Mouse (Mus musculus) CH12.LX (cell line): ENCODE data around the gene Hoxb5. TPM values are rescaled to one million over a fixed set of nuclear protein-coding genes. Genes with fewer than 3 reads are reported as not detected.

Experiments used
- DNase-seq: peaks from one replicate; pipeline ENCODE4 v3.0.0-alpha.2; 2013; ENCODE audit errors: extremely low read depth
- H3K27ac ChIP-seq: 2 replicates; pipeline ENCODE4 v1.5.1; 2012; ENCODE audit warnings: low read depth, mild to moderate bottlenecking, control low read depth, moderate library complexity; ENCODE audit not compliant: insufficient read depth
- H3K27me3 ChIP-seq: replicated peaks from 2 replicates; pipeline ENCODE3; 2012; ENCODE audit warnings: inconsistent platforms
- H3K36me3 ChIP-seq, 2 experiments: replicated peaks in 1 of 2; 2 replicates each; pipeline versions ENCODE3 to v1.6.1; 2012; ENCODE audit warnings: inconsistent platforms in 1 of 2, low read length in 1 of 2, mild to moderate bottlenecking in 1 of 2, mixed read lengths in 1 of 2, moderate library complexity in 1 of 2; ENCODE audit not compliant: control insufficient read depth in 1 of 2, insufficient read depth in 1 of 2
- H3K4me1 ChIP-seq, 2 experiments: 2 replicates each; pipeline ENCODE4 v1.6.1; 2012; ENCODE audit warnings: inconsistent platforms in 1 of 2, moderate library complexity in 1 of 2; ENCODE audit not compliant: insufficient read depth in 2 of 2, control insufficient read depth in 1 of 2
- H3K4me2 ChIP-seq: 2 replicates; pipeline ENCODE4 v1.6.1; 2012; ENCODE audit warnings: low read depth, mild to moderate bottlenecking, control low read depth; ENCODE audit not compliant: poor library complexity, insufficient read depth, severe bottlenecking
- H3K4me3 ChIP-seq, 3 experiments: fragments of 150-350 bp in 1 of 3; sonication (generic) in 1 of 3; replicated peaks in 1 of 3; 2 replicates each; pipeline versions ENCODE3 to v1.5.1; 2011 to 2012; ENCODE audit warnings: low read depth in 2 of 3, low read length in 2 of 3, mild to moderate bottlenecking in 2 of 3, moderate library complexity in 2 of 3, control low read depth in 1 of 3, improper control_type of control experiment in 1 of 3, inconsistent platforms in 1 of 3, mixed read lengths in 1 of 3; ENCODE audit not compliant: poor library complexity in 1 of 3
- H3K79me2 ChIP-seq: replicated peaks from 2 replicates; pipeline ENCODE4 v1.6.1; 2012; ENCODE audit warnings: mild to moderate bottlenecking, moderate library complexity; ENCODE audit not compliant: control insufficient read depth, poor library complexity, insufficient read depth, severe bottlenecking; ENCODE audit errors: extremely low read depth
- H3K9ac ChIP-seq: 2 replicates; pipeline ENCODE4 v1.6.1; 2012; ENCODE audit warnings: low read depth, mild to moderate bottlenecking, control low read depth, moderate library complexity; ENCODE audit not compliant: insufficient read depth
- H3K9me3 ChIP-seq: replicated peaks from 2 replicates; pipeline ENCODE3; 2012; ENCODE audit warnings: low read length, inconsistent platforms, mixed read lengths
- BHLHE40 ChIP-seq: IDR thresholded peaks from 2 replicates; pipeline ENCODE4 v1.6.1; 2011; ENCODE audit warnings: mild to moderate bottlenecking, low read depth, low read length, improper control_type of control experiment
- CHD2 ChIP-seq: IDR thresholded peaks from 2 replicates; pipeline ENCODE4 v1.6.1; 2011; ENCODE audit warnings: low read length, improper control_type of control experiment
- E2F4 ChIP-seq: IDR thresholded peaks from 2 replicates; pipeline ENCODE4 v1.6.1; 2011; ENCODE audit warnings: low read depth, low read length, improper control_type of control experiment; ENCODE audit not compliant: insufficient replicate concordance
- EP300 ChIP-seq: IDR thresholded peaks from 2 replicates; pipeline ENCODE4 v1.6.1; 2011; ENCODE audit warnings: low read length, improper control_type of control experiment
- GABPA ChIP-seq: IDR thresholded peaks from 2 replicates; pipeline ENCODE4 v1.6.1; 2012; ENCODE audit warnings: low read depth, low read length, improper control_type of control experiment, inconsistent platforms; ENCODE audit not compliant: insufficient replicate concordance
- HCFC1 ChIP-seq: IDR thresholded peaks from 2 replicates; pipeline ENCODE4 v1.6.1; 2012; ENCODE audit warnings: low read depth, mild to moderate bottlenecking, inconsistent platforms, low read length, improper control_type of control experiment
- JUND ChIP-seq: conservative IDR thresholded peaks from 2 replicates; pipeline ENCODE4 v1.6.1; 2011; ENCODE audit warnings: low read depth, low read length, improper control_type of control experiment
- MAX ChIP-seq: IDR thresholded peaks from 2 replicates; pipeline ENCODE4 v1.6.1; 2011; ENCODE audit warnings: low read length, improper control_type of control experiment
- MXI1 ChIP-seq: IDR thresholded peaks from 2 replicates; pipeline ENCODE4 v1.6.1; 2011; ENCODE audit warnings: mild to moderate bottlenecking, low read depth, low read length, improper control_type of control experiment
- POLR2AphosphoS2 ChIP-seq: IDR thresholded peaks from 2 replicates; pipeline ENCODE4 v1.6.1; 2011; ENCODE audit warnings: low read depth, low read length, improper control_type of control experiment
- SMC3 ChIP-seq: IDR thresholded peaks from 2 replicates; pipeline ENCODE4 v1.6.1; 2011; ENCODE audit warnings: low read depth, low read length, improper control_type of control experiment
- TBP ChIP-seq: conservative IDR thresholded peaks from 2 replicates; pipeline ENCODE4 v1.6.1; 2011; ENCODE audit warnings: low read depth, low read length, improper control_type of control experiment
- TCF12 ChIP-seq: IDR thresholded peaks from 2 replicates; pipeline ENCODE4 v1.6.1; 2014; ENCODE audit warnings: low read depth, mild to moderate bottlenecking, inconsistent platforms, low read length, improper control_type of control experiment
- UBTF ChIP-seq: IDR thresholded peaks from 2 replicates; pipeline ENCODE4 v1.6.1; 2012; ENCODE audit warnings: low read depth, mild to moderate bottlenecking, inconsistent platforms, low read length, improper control_type of control experiment, moderate library complexity
- ZKSCAN1 ChIP-seq: IDR thresholded peaks from 2 replicates; pipeline ENCODE4 v1.6.1; 2012; ENCODE audit warnings: low read depth, inconsistent platforms, low read length, improper control_type of control experiment, borderline replicate concordance
- dilution Hi-C: fragments of 300-500 bp; cut with MboI; formaldehyde crosslinking; loops from 2 replicates; pipeline ENCODE4 v1.14.3; 2020; ENCODE audit warnings: low sequenced_read_pairs; ENCODE audit not compliant: extremely low pct_unique_long_range_greater_than_20kb, extremely low pct_ligation_motif_present
- in situ Hi-C: fragments of 300-500 bp; cut with MboI; formaldehyde crosslinking; loops from 3 replicates; pipeline ENCODE4 v1.14.3; 2019; ENCODE audit warnings: low sequenced_read_pairs, low pct_ligation_motif_present, low pct_unique_long_range_greater_than_20kb, mixed read lengths
- polyA plus RNA-seq: library from polyadenylated mRNA; unstranded; fragments of >175 nt; gene quantifications from 2 replicates; pipeline ENCODE4 v1.2.1, GENCODE M21; 2012; ENCODE audit warnings: low read depth; ENCODE audit not compliant: insufficient read length
- total RNA-seq, 2 experiments: library from RNA; depleted of rRNA; stranded (reverse); fragments of 300-350 nt in 1 of 2; fragments of >200 nt in 1 of 2; gene quantifications; 2 replicates each; pipeline ENCODE4 v1.2.3; 2012 to 2014

The Hoxb5 gene
- total and polyA plus RNA-seq, 3 experiments, result 0.08 to 0.13 TPM; not detected in 1

DNA sequence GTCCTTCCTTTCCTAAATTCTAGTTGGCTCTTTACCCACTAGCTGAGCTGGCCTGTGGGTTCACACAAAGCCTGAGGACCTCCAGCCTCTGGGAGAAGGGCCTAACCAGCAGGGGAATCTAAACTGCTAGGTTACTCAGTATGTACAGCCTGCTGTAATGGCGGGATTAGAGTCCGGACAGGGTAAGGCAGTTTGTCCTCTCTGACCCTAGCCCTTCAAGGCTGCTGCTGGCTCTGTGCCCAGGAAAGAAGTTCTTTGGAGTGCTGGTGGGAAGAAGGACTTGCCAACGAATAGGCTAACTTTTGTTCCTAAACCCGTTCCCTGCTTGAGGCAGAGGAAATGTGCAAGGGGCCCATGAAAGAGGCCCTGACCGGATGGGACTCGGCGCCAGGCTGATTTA lies 37.2 kb upstream of the Hoxb5 start:
- Histone ChIP-seq H3K9ac (no peak overlapping the region), H3K27me3 (peaks cover 96% of the 10 kb centered on the region), H3K4me1 (peaks cover 0 to 9% of the 10 kb centered on the region in 2 experiments; a peak in 1 of 4 replicates), H3K4me2 (no peak overlapping the region), H3K9me3 (peaks cover 1% of the 10 kb centered on the region), H3K36me3 (no peaks in the 10 kb centered on the region), H3K79me2 (no peaks in the 10 kb centered on the region), H3K4me3 (no peak overlapping the region), H3K27ac (no peak overlapping the region)
- in situ Hi-C loops (no loop called here), dilution Hi-C loops (no loop called here)
- no peak for DNase-seq
- TF ChIP-seq POLR2AphosphoS2 (no peak), E2F4 (no peak), TCF12 (no peak), UBTF (no peak), TBP (no peak), SMC3 (no peak), ZKSCAN1 (no peak), CHD2 (no peak), GABPA (no peak), BHLHE40 (no peak), EP300 (no peak)

DNA sequence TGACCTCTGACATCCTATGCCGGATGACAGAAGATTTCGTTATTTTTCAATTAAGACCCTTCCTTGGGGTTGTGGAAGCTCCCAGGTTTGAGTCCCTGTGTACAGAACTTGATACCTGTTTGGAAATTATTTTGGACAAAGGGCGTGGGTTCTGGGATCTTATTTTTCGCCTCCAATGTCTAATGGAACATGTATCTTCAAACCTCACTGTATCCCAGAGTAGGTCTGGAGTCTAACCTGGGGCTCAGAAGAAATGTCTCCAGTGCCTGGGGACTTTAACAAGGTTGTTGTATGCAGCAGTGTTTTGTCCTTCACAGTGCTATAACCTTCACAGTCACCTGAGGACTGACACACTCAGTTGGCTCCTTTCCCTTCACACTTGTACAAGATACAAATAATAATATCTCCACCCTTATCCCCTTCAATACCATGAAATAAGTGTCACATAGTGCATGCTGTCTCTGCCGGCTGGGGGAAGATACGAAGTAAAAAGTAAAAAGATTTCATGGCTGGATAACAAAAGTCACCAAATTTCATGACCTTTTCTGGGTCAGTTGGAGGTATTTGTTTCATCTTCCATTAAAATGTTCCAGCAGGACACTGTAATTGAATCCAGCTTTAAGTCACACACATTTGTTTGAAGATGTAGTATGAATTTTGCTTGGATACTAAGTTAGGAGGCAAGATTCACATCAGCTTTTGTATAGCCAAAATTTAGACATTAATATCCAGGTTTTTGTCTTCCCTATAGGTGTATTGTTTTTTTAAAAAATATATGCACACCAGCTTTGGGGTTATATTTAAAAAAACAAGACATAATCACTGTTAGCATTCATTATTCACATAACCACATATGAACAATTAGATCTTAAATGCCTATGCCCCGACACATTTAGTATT lies 35.9 kb upstream of the Hoxb5 start:
- Histone ChIP-seq H3K4me1 (peaks cover 0 to 5% of the 10 kb centered on the region in 2 experiments; a peak in 1 of 4 replicates), H3K4me2 (no peak overlapping the region), H3K36me3 (no peaks in the 10 kb centered on the region), H3K4me3 (no peak overlapping the region)
- no peak for DNase-seq
- no peak for TF ChIP-seq BHLHE40
- no peak for TF ChIP-seq MAX
- no peak for TF ChIP-seq JUND
- no peak for TF ChIP-seq HCFC1
- TF ChIP-seq MXI1, result no peak
- TF ChIP-seq TCF12, result no peak
- TF ChIP-seq E2F4, result no peak
- TF ChIP-seq, all 38 proteins: peak for 0
- H3K9me3 ChIP-seq, result peaks cover 12% of the 10 kb centered on the region
- in situ Hi-C loops, result no loop called here
- H3K27ac ChIP-seq, result no peak overlapping the region
- H3K27me3 ChIP-seq, result peaks cover 95% of the 10 kb centered on the region
- no peak overlapping the region for H3K9ac ChIP-seq
- H3K79me2 ChIP-seq, result no peaks in the 10 kb centered on the region
- dilution Hi-C loops, result no loop called here
